Mouse (Mus musculus) T-helper 1 cell (primary cell): ENCODE measurements at regions not wholly inside any gene's neighbourhood (a gene's known extent, or its start where the extent isn't known, plus 50 kb on each side); places are given as distances from the start of the nearest gene placed in this dataset.

Source experiments
- in situ Hi-C: fragments of 300-600 bp; cut with MboI, MseI; formaldehyde crosslinking; loops from one replicate; pipeline ENCODE4 v1.15.1; 2025; ENCODE audit warnings: high pct_unique_total_duplicates

DNA sequence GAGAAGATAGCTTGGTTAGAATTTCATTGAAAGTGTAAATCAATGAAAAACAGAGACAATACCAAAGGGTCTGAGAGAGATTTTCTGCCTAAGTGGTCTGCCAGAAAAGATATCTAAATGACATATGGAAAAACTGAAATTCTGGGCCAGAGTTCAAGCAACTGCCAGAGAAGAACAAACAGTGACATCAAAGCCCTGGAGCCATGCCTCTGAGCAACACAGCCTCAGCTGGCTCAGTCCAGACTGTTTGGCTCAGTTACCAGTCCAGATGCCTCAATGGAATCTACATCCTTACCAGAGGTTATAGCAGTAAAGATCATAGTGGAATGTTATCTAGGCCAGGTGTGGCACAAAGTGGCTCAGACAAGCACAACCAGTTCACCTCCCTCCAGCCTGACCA is 71.0 kb upstream of the Prl2c2 start:
- in situ Hi-C loops = loop anchor here (5.0 kb wide), 2 partner anchors 46 to 219 kb away; no protein-coding TSS in a partner anchor
